Mouse (Mus musculus): Measurements from ENCODE around the gene Syngr1. TPM values are rescaled to one million over a fixed set of nuclear protein-coding genes. Genes with fewer than 3 reads are reported as not detected.

Syngr1 gene
- total RNA-seq, 2 experiments from 2014 or later: 387 to 409 TPM

DNA sequence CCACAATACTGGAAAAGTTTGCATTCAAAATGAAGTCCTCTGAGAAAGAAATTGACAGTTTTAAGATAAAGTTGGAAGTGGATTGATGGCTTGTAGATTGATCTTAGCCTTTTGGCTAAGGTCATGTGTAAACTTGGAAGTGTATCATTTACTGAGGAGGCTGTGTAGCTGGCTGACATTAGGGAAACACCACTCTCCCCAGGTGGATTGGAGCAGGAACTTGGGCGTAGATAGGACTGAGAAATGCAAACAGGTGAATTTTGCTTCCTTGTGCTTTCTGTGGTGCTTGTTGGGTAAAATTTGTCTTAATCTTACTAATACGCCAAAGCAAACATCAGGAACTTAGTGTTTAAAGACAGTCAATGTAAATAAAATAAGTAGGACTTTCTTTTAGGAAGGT is 49.2 kb downstream of the Syngr1 start:
- no peak for DNase-seq (ENCODE audit: extremely low spot score in 1 of 2, low spot score in 1 of 2)

- no peak for DNase-seq (ENCODE audit: extremely low spot score in 1 of 2, low spot score in 1 of 2)
Observed at GRCm38 (mm10) chr15:80140878-80141277, 49.7 kb downstream of the Syngr1 start.

DNA sequence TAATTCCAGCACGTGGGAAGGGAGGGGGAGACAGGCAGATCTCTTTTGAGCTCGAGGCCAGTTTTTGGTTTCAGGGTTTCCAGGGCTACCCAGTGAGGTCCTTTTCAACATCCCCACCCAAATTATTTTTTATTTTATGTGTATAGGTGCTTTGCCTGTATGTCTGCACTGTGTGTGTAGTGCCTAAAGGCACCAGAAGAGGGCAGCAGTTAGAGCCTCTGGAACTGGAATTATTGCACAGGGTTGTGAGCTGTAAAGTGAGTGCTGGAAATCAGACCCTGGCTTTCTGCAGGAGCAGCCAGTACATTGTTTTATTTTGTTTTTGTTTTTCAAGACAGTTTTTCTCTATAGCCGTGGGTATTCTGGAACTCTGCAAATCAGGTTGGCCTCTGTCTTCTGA is 51.0 kb downstream of the Syngr1 start:
- no peak for DNase-seq (ENCODE audit: extremely low spot score in 1 of 2, low spot score in 1 of 2)

GRCm38 (mm10) chr15:80143760-80144159 is 52.6 kb downstream of the Syngr1 start:
- no peak for DNase-seq (ENCODE audit: extremely low spot score in 1 of 2, low spot score in 1 of 2)

- no peak for DNase-seq (ENCODE audit: extremely low spot score in 1 of 2, low spot score in 1 of 2)
Observed at GRCm38 (mm10) chr15:80145397-80145796, 54.3 kb downstream of the Syngr1 start.

GRCm38 (mm10) chr15:80146153-80146552 is 55.0 kb downstream of the Syngr1 start:
- no peak for DNase-seq (ENCODE audit: extremely low spot score in 1 of 2, low spot score in 1 of 2)

DNA sequence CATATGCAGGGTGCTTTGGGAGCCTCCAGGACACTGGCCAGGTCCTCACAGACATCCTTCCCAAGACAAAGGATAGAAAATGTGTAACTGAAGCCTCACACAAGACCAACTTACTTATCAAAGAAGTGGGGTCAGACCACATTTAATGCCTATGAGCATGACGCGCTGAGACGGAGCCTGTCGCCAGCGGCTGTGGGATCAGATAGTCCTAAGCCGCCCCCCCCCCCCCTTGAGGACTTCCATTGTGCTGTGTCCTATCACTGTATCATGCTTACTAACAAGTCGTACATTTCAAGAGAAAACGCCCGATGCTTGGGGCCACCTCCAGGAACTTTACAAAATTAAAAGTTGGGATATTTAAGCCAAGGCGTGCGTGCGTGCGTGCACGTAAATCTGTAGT is 56.0 kb downstream of the Syngr1 start:
- no peak for DNase-seq (ENCODE audit: extremely low spot score in 1 of 2, low spot score in 1 of 2)

DNA sequence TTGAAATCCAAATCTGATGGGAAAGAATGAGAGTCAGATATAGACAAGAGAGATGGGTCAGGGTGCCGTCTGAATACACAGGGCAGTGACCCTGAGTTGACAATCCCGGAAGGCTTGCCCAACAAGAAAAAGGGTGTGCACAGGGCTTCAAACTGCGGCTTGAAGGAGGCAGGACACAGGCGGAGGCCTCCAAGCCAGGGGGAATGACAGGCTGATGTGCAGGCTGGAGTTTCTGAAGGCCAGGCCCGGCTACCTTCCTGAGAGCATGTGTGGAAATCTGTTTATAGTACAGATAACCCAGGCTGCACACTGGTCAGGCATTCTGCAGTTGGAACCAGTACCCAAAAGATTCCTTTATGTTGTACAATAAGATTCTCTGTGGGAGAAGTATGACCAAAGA is 56.4 kb downstream of the Syngr1 start:
- no peak for DNase-seq (ENCODE audit: extremely low spot score in 1 of 2, low spot score in 1 of 2)

DNA sequence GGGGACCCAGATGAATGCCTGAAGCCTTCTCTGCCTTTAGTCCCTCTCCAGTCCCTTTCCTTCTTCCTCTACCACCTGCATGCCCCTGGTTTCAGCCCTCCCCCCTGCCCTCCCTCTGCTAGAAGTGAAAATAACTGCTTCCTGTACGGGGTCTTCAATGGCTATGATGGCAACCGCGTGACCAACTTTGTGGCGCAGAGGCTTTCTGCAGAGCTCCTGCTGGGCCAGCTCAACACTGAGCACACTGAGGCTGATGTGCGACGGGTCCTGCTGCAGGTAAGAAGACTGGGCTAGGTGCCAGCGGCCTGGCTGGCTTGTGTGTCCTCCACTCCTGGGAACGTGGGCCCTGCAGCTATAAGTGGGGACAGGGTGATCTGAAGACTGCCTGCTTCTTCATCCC is 57.4 kb downstream of the Syngr1 start:
- DNase-seq (ENCODE audit: extremely low spot score in 1 of 2, low spot score in 1 of 2): no peak

DNA sequence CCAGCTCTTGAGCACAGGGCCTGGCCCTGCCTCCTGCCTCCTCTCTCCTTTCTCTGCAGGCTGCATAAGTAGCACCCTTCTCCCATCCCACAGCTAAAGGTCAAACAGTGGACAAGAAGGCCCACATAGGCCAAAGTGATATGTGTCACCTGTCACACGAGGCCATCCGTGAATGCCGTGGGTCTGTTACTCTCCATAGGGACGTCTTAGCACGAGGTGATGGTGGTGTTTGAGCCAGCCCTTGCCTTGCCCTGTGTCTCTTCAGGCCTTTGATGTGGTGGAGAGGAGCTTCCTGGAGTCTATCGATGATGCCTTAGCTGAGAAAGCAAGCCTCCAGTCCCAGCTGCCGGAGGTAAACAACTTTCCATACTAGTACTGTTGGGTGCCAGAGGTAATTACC is 58.4 kb downstream of the Syngr1 start:
- DNase-seq (ENCODE audit: extremely low spot score in 1 of 2, low spot score in 1 of 2): no peak

DNA sequence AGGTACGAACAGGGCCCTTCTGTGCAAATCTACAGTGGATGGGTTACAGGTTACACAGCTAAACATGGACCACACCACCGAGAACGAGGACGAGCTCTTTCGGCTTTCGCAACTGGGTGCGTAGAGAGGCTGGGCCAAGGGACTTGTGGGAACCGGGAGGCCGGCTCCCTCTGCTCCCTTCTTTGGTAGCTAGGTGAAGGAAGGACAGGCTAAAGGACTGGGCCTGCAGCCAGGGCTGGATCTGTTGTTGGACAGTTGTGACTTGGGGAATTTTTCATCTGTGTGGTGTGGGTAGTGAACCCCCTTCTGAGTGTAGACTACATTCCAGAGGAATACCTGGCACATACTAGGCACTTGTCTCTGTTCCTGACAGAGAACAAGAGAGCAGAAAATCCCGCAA is 61.5 kb downstream of the Syngr1 start:
- DNase-seq (ENCODE audit: extremely low spot score in 1 of 2, low spot score in 1 of 2): no peak

GRCm38 (mm10) chr15:80153757-80154156 is 62.6 kb downstream of the Syngr1 start:
- no peak for DNase-seq (ENCODE audit: extremely low spot score in 1 of 2, low spot score in 1 of 2)

GRCm38 (mm10) chr15:80155707-80156106 is 64.6 kb downstream of the Syngr1 start:
- no peak for DNase-seq (ENCODE audit: extremely low spot score in 1 of 2, low spot score in 1 of 2)

GRCm38 (mm10) chr15:80157197-80157943 is 66.2 kb downstream of the Syngr1 start:
- no peak for DNase-seq (ENCODE audit: extremely low spot score in 1 of 2, low spot score in 1 of 2)

DNA sequence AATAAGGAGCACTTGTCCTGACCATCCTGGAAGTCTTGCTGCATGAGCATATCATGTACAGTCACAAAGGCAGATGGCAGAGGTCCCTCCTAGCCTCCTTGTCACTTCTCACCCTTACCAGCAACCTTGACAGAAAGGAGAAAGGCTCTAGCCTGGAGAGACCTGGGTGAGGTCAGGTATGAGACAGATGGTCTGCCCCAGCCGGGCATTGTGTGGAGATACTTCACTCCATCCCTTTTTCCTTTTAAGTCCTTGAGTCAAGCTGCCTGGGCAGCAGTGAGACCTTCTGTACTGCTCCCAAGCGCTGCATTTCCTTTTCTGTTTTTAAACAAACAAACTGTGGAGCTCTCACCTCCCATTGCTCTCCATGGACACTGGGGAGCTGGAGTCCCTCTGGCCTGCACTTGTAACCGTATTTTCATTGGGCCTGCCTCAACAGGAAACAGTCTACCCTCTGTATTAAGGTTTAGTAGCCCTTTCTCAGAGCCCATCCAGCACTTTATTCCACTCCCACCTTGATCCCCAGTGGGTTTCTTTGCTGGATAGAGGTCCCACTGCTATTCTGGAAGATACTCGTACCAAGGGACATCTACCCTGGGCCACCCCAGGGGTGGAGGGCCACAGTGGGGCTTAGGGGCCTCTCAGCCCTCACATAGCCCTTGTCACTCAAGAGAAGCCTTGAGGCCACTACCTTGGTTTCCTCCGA is 67.0 kb downstream of the Syngr1 start:
- no peak for DNase-seq (ENCODE audit: extremely low spot score in 1 of 2, low spot score in 1 of 2)

GRCm38 (mm10) chr15:80158707-80159090 is 67.6 kb downstream of the Syngr1 start:
- no peak for DNase-seq (ENCODE audit: extremely low spot score in 1 of 2, low spot score in 1 of 2)

DNA sequence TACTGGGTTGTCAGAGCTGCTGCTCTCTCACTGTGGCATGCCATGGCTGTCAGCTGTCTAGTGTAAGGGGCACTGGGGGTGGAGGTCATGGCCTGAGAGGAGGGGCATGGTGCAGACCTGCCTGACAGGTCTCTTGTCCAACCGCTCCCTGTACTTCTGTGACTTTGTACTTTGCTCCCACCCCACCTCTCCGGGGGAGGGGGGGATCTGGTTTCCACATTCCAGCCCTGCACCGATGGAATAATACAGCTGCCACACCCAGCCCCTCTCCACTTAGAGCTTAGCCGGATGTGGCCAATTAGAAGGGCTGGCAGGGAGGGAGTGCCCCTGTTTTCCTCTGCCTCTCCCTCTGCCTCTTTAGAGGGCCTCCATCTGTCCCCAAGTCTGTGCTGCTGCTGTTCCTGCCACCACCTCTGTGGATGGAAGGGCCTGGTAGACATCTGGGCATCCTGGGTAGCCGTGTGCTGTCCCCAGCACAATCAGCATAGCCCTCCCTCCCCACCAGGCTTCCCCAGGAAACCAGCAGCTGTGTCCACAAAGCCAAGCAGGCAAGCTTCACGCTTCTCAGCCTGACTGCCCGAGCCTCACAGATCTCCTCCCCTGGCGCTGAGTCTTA is 68.3 kb downstream of the Syngr1 start:
- DNase-seq (ENCODE audit: extremely low spot score in 1 of 2, low spot score in 1 of 2): no peak

DNA sequence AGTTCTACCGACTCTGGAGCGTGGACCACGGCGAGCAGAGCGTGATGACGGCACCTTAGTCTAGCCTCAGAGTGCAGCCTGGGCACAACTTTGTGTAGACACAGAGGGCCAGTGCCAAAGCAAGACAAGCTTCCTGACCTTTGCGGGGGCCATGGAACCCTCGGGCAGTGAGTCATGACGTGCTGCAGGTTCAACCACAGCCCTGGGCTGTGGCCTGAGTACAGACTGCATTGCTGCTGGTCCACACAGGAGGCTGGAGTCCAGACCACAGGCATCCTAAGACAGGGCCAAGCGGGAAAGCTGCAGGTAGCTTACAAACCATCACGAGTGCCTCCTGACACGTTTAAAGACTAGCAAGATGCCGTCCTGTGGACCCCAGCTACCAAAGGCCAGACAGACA is 69.1 kb downstream of the Syngr1 start:
- no peak for DNase-seq (ENCODE audit: extremely low spot score in 1 of 2, low spot score in 1 of 2)

- DNase-seq (ENCODE audit: extremely low spot score in 1 of 2, low spot score in 1 of 2): no peak
Observed at GRCm38 (mm10) chr15:80160726-80161125, 69.6 kb downstream of the Syngr1 start.

DNA sequence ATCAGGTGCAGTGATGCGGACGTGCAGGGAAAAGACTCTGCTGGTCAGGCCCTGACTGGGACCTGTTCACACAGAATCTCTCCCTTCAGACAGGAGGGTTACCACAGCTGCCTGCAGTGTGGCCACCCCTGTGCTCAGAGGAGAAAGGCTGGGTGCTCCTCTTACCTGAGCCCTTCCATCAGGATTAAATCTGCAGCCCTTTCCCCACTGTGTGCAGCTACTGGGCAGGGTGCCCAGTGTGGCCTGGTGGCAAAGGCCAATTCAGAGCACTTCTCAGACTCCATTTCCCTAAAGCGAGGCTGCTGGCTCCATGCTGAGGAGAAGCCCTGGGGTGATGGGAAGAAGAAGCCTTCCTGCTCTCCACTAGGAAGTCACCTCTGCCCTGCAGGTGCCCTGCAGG is 70.1 kb downstream of the Syngr1 start:
- DNase-seq (ENCODE audit: extremely low spot score in 1 of 2, low spot score in 1 of 2): no peak

DNA sequence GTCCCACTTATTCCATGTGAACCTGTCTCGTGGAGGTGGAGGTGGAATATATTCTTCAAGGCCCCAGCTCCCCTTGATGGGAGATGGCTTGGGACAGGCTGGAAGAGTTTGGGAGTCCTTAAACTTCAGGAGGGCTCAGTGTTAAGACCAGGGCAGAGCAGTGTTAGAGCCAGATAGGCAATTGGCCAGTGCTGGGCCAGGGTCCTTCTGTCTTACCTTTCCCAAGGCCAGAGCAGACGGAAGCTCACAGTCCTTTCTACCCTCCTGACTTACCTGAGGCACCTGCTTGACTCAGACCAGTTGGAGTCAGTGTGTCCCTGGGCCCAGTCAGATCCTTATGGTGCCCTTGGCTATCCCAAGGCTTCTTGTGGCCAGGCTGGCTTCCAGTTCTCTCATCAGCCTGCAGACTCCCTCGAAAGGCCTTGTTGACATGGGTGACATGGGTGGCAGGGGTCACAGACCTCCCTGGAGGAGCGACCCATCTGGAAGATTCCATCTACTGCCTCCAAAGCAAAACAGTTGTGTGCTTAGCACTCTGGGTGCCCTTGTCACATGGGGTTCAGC is 71.3 kb downstream of the Syngr1 start:
- no peak for DNase-seq (ENCODE audit: extremely low spot score in 1 of 2, low spot score in 1 of 2)

All from layer of hippocampus, postnatal 25 days (tissue).